Mouse (Mus musculus) cerebellum, adult 2 months (tissue): ENCODE measurements around the gene A3galt2.

Experiments used
- CTCF ChIP-seq: fragments of 200-500 bp; IDR thresholded peaks from 2 replicates; pipeline ENCODE4 v1.5.1; 2011; ENCODE audit warnings: low read depth, mild to moderate bottlenecking, control low read depth, low read length, moderate library complexity, borderline replicate concordance; ENCODE audit not compliant: insufficient read depth
- POLR2A ChIP-seq: fragments of 200-500 bp; IDR thresholded peaks from 2 replicates; pipeline ENCODE4 v1.6.1; 2011; ENCODE audit warnings: low read length, control low read depth, borderline replicate concordance; ENCODE audit not compliant: insufficient read depth

- TF ChIP-seq CTCF (no peak), POLR2A (no peak)
Measured at GRCm38 (mm10) chr4:128716279-128716678, 38.9 kb upstream of the A3galt2 start.
